In genomic region chr4:45738746-45739145, GRCm38 (mm10) we compare ENCODE assay signal across 18 mouse cellular contexts.
A peak's percentile ranks its signal among the peaks of the same experiment; 100 is the strongest.
DNase-seq lines count a peak whose midpoint lies in the region; ATAC-seq and TF ChIP-seq lines count a peak whose summit lies in the region.
"Had no signal": no experiment of that assay in that cellular context is flagged by ENCODE, and none has a peak within 500 bp of the region (broad histone marks: within the 10 kb centered on the region; RNA-seq: fewer than 3 reads in every experiment).

No protein-coding gene starts in this region.

- no peaks in the 10 kb centered on the region for H3K36me3 ChIP-seq in CH12.LX (replicated peaks in 1 of 2; ENCODE audit: control insufficient read depth in 1 of 2, insufficient read depth in 1 of 2, low read length in 1 of 2)
- no peaks in the 10 kb centered on the region for H3K36me3 ChIP-seq in hindbrain, embryonic 13.5 days
- H3K36me3 ChIP-seq in midbrain, embryonic 13.5 days, result no peaks in the 10 kb centered on the region
- H3K36me3 ChIP-seq: heart, embryonic 12.5 days; limb, embryonic 12.5 days; liver, embryonic 15.5 days had no signal

- H3K4me1 ChIP-seq in CH12.LX (ENCODE audit: control insufficient read depth in 1 of 2, insufficient read depth in 2 of 2), result peaks cover 5 to 59% of the 10 kb centered on the region in 2 experiments; a peak in 3 of 4 replicates
- peaks cover 30% of the 10 kb centered on the region for H3K4me1 ChIP-seq in hindbrain, embryonic 13.5 days (replicated peaks)
- peaks cover 31% of the 10 kb centered on the region for H3K4me1 ChIP-seq in midbrain, embryonic 13.5 days (replicated peaks)
- H3K4me1 ChIP-seq: liver, embryonic 15.5 days had no signal

- WGBS in hindbrain, embryonic 13.5 days, result 24% methylated on average over 11 of the region's 11 CpGs
- WGBS in midbrain, embryonic 13.5 days, result 23% methylated on average over 11 of the region's 11 CpGs

- dilution Hi-C loops in CH12.LX (cut with MboI; ENCODE audit: extremely low pct_ligation_motif_present, extremely low pct_unique_long_range_greater_than_20kb, low sequenced_read_pairs), result no loop called here

- 0 out of 2 replicates have a peak, but pooled peaks have one; percentile 31 for ATAC-seq in hindbrain, embryonic 13.5 days (ENCODE audit: low FRiP score)
- peak; percentile 61; the same call in 1 of the 2 replicates for ATAC-seq in midbrain, embryonic 13.5 days
- no peak for ATAC-seq in monocyte, adult 5-6 weeks (replicated peaks; ENCODE audit: insufficient number of reproducible peaks, low FRiP score, low TSS enrichment, poor library complexity, severe bottlenecking)
- ATAC-seq: intestine, postnatal 0 days; lung, postnatal 0 days had no signal

- no peak overlapping the region for H3K9ac ChIP-seq in CH12.LX (ENCODE audit: insufficient read depth, low read depth)
- H3K9ac ChIP-seq in hindbrain, embryonic 13.5 days, result peak overlapping the region; percentile 21; the same call in 1 of the 2 replicates
- H3K9ac ChIP-seq in midbrain, embryonic 13.5 days (replicated peaks), result no peak overlapping the region
- H3K9ac ChIP-seq: heart, embryonic 12.5 days; limb, embryonic 12.5 days; liver, embryonic 15.5 days had no signal

- no peak overlapping the region for H3K27ac ChIP-seq in CH12.LX (ENCODE audit: insufficient read depth, low read depth)
- H3K27ac ChIP-seq in hindbrain, embryonic 13.5 days, result peak overlapping the region; percentile 48; the same call in 1 of the 2 replicates
- peak overlapping the region; percentile 44; the same call in 1 of the 2 replicates for H3K27ac ChIP-seq in midbrain, embryonic 13.5 days
- H3K27ac ChIP-seq: kidney, postnatal 0 days; left cerebral cortex, adult 2 months; liver, embryonic 15.5 days had no signal

- no peak for TF ChIP-seq CTCF in CH12.LX (conservative IDR thresholded peaks at IDR 0.05 in 1 of 2, IDR thresholded peaks at IDR 0.05 in 1 of 2; ENCODE audit: low read depth in 2 of 2, low read length in 2 of 2)
- no peak for TF ChIP-seq CTCF in brain, embryonic 14.5 days (IDR thresholded peaks at IDR 0.05; ENCODE audit: borderline replicate concordance, extremely low read depth, insufficient read depth, insufficient read length)

- peak overlapping the region in 1 of 3 experiments; percentile 35 for H3K4me3 ChIP-seq in CH12.LX (replicated peaks in 1 of 3; ENCODE audit: low read depth in 2 of 3, low read length in 2 of 3, poor library complexity in 1 of 3)
- no peak overlapping the region for H3K4me3 ChIP-seq in hindbrain, embryonic 13.5 days
- H3K4me3 ChIP-seq in midbrain, embryonic 13.5 days (replicated peaks), result no peak overlapping the region
- H3K4me3 ChIP-seq: heart, embryonic 12.5 days; left cerebral cortex, adult 2 months; limb, embryonic 12.5 days; liver, embryonic 15.5 days had no signal

- no peak for TF ChIP-seq POLR2A in CH12.LX (IDR thresholded peaks at IDR 0.05; ENCODE audit: low read depth, low read length)
- TF ChIP-seq POLR2A in brain, embryonic 14.5 days (IDR thresholded peaks at IDR 0.05; ENCODE audit: borderline replicate concordance, extremely low read depth, insufficient read depth, insufficient read length, poor library complexity, severe bottlenecking), result no peak

- no peaks in the 10 kb centered on the region for H3K79me2 ChIP-seq in CH12.LX (replicated peaks; ENCODE audit: control insufficient read depth, extremely low read depth, insufficient read depth, poor library complexity, severe bottlenecking)

- H3K27me3 ChIP-seq in CH12.LX (replicated peaks), result no peaks in the 10 kb centered on the region
- H3K27me3 ChIP-seq in hindbrain, embryonic 13.5 days, result peaks cover 10% of the 10 kb centered on the region; the same call in 1 of the 2 replicates
- H3K27me3 ChIP-seq in midbrain, embryonic 13.5 days, result peaks cover 25% of the 10 kb centered on the region

- H3K4me2 ChIP-seq in CH12.LX (ENCODE audit: insufficient read depth, low read depth, poor library complexity, severe bottlenecking), result 0 out of 2 replicates have a peak overlapping the region, but pooled peaks have one; percentile 5
- no peak overlapping the region for H3K4me2 ChIP-seq in hindbrain, embryonic 13.5 days
- peak overlapping the region; percentile 9; the same call in 1 of the 2 replicates for H3K4me2 ChIP-seq in midbrain, embryonic 13.5 days (replicated peaks)
- H3K4me2 ChIP-seq: heart, embryonic 12.5 days; limb, embryonic 12.5 days; liver, embryonic 15.5 days had no signal

- intact Hi-C loops in gastrocnemius, postnatal 14 days (cut with DNase I; ENCODE audit: low total_unique reads), result no loop called here

- DNase-seq in CH12.LX (ENCODE audit: extremely low read depth), result no peak
- DNase-seq in brain, embryonic 14.5 days (ENCODE audit: low read depth), result peak; percentile 68
- DNase-seq in gastrocnemius, postnatal 14 days, result no peak
- no peak for DNase-seq in urinary bladder, adult 2 months (ENCODE audit: low spot score)
- DNase-seq: adrenal gland, postnatal 36 days; cerebellum, adult 9-11 months; heart, postnatal 4 days; thymus, postnatal 25 days had no signal

- in situ Hi-C loops in CH12.LX (cut with MboI; ENCODE audit: low pct_ligation_motif_present, low pct_unique_long_range_greater_than_20kb, low sequenced_read_pairs), result no loop called here

- no peak for TF ChIP-seq RAD21 in CH12.LX (IDR thresholded peaks at IDR 0.05; ENCODE audit: low read depth, low read length)

- no peak for TF ChIP-seq EP300 in CH12.LX (IDR thresholded peaks at IDR 0.05; ENCODE audit: low read length)

- H3K9me3 ChIP-seq in CH12.LX (replicated peaks; ENCODE audit: low read length), result no peaks in the 10 kb centered on the region
- H3K9me3 ChIP-seq in hindbrain, embryonic 13.5 days, result no peaks in the 10 kb centered on the region
- no peaks in the 10 kb centered on the region for H3K9me3 ChIP-seq in midbrain, embryonic 13.5 days
- H3K9me3 ChIP-seq: heart, embryonic 12.5 days; limb, embryonic 12.5 days; liver, embryonic 15.5 days had no signal

TF ChIP-seq in CH12.LX, 34 proteins besides CTCF, POLR2A, EP300 and RAD21:
- TF ChIP-seq MYC (IDR thresholded peaks at IDR 0.05; ENCODE audit: low read depth, low read length) (no peak), E2F4 (IDR thresholded peaks at IDR 0.05; ENCODE audit: insufficient replicate concordance, low read depth, low read length) (no peak)
